Comparison of ENCODE assay signal across 16 mouse cellular contexts in the genomic region with DNA sequence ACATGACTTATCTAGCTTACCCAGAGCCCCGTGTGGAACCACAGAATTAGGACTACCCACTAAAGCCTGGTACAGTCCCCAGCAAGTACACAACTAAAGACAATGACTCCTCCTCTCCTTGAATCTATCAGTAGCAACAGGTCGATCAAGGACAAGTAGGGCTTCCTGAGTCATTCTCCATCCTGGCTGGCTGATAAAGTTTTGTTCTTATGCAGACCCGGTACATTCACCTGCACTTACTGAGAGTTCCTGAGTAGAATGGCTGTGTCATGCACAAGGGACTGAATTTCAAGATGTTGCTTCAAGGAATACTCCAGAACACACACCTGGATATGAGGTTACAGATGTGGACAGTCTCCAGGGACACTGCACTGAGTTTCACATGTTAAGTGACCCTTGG. TPM values are rescaled to one million over a fixed set of nuclear protein-coding genes. Genes with fewer than 3 reads are reported as not detected.
"Had no signal": no experiment of that assay in that cellular context is flagged by ENCODE, and none has a peak within 500 bp of the region (broad histone marks: within the 10 kb centered on the region; RNA-seq: fewer than 3 reads in every experiment).

No protein-coding gene starts in this region.

- DNase-seq: retina, postnatal 1 day; right cerebral cortex, adult 18-20 months; right cerebral cortex, postnatal 14 days; right cerebral cortex, postnatal 25 days; right cerebral cortex, postnatal 4 days; spleen, adult 18-20 months; thymus, adult 18-20 months; thymus, adult 2 months; thymus, postnatal 14 days; thymus, postnatal 25 days; thymus, postnatal 36 days; thymus, postnatal 4 days had no signal

- H3K27me3 ChIP-seq: stomach, embryonic 15.5 days had no signal

- H3K36me3 ChIP-seq: neural tube, embryonic 15.5 days; stomach, embryonic 15.5 days had no signal

- H3K27ac ChIP-seq: neural tube, embryonic 15.5 days; stomach, embryonic 15.5 days; stomach, postnatal 0 days had no signal

- H3K4me2 ChIP-seq: neural tube, embryonic 15.5 days; stomach, embryonic 15.5 days had no signal

- H3K4me3 ChIP-seq: neural tube, embryonic 15.5 days; stomach, embryonic 15.5 days had no signal

- H3K9me3 ChIP-seq: neural tube, embryonic 15.5 days; stomach, embryonic 15.5 days had no signal

- H3K9ac ChIP-seq: neural tube, embryonic 15.5 days; stomach, embryonic 15.5 days had no signal

RNA-seq across cellular contexts. Expression of a gene that starts 51.7 kb away (rescaled TPM):
- total RNA-seq: neutrophil, adult 5-6 weeks had no signal
